Mouse (Mus musculus) olfactory bulb, adult 2 months (tissue): ENCODE data around the gene Lilra6. TPM values are rescaled to one million over a fixed set of nuclear protein-coding genes. Genes with fewer than 3 reads are reported as not detected.
"Not testable (repeated sequence)": the region's sequence is repeated elsewhere in the genome, so short reads cannot be mapped to it uniquely, and the experiment has no call there.

Source experiments
- H3K27ac ChIP-seq: fragments of 200-500 bp; 2 replicates; pipeline ENCODE4 v1.5.1; 2012; ENCODE audit warnings: low read depth, low read length; ENCODE audit not compliant: insufficient read depth
- H3K4me1 ChIP-seq: fragments of 200-500 bp; 2 replicates; pipeline ENCODE4 v1.6.1; 2012; ENCODE audit warnings: low read length; ENCODE audit not compliant: control insufficient read depth, insufficient read depth
- H3K4me3 ChIP-seq: fragments of 200-500 bp; 2 replicates; pipeline ENCODE4 v1.5.1; 2012; ENCODE audit warnings: mild to moderate bottlenecking, low read depth, low read length, moderate library complexity; ENCODE audit not compliant: insufficient read depth
- CTCF ChIP-seq: fragments of 200-500 bp; IDR thresholded peaks from 2 replicates; pipeline ENCODE4 v1.5.1; 2012; ENCODE audit warnings: low read depth, mild to moderate bottlenecking, low read length, moderate library complexity; ENCODE audit not compliant: insufficient read depth
- POLR2A ChIP-seq: fragments of 200-500 bp; IDR thresholded peaks from 2 replicates; pipeline ENCODE4 v1.6.1; 2012; ENCODE audit warnings: mild to moderate bottlenecking, low read depth, low read length, moderate library complexity; ENCODE audit not compliant: insufficient read depth
- WGBS: fragments of 180-500 bp; shearing (Covaris S2); methylation state at CpG from one replicate; pipeline ENCODE4 v1.1.7; 2018; 5-methylcytosine and 5-hydroxymethylcytosine counted together
- polyA plus RNA-seq: library from polyadenylated mRNA; stranded (reverse); fragments of >200 nt; gene quantifications from 2 replicates; pipeline ENCODE4 v1.2.4, GENCODE M21; 2012; ENCODE audit warnings: low replicate concordance; ENCODE audit not compliant: missing spikeins, insufficient read depth, insufficient read length

Gene Lilra6
- not detected in 2 replicates for polyA plus RNA-seq

- WGBS: 65% methylated on average over 2 of the region's 2 CpGs
- H3K27ac ChIP-seq, H3K4me3 ChIP-seq, H3K4me1 ChIP-seq: not testable (repeated sequence)
Measured at GRCm38 (mm10) chr7:3915387-3915786, at the start of gene Lilra6. Gene Lilra6, minus strand, starts transcription at chr7:3915503.

- Histone ChIP-seq H3K27ac (no peak overlapping the region), H3K4me1 (no peaks in the 10 kb centered on the region), H3K4me3 (no peak overlapping the region)
- TF ChIP-seq POLR2A (no peak), CTCF (no peak)
- WGBS: 88% methylated on average over 2 of the region's 2 CpGs
Measured at GRCm38 (mm10) chr7:3962017-3962416, 46.7 kb upstream of the Lilra6 start.

GRCm38 (mm10) chr7:3957387-3957786 is 42.1 kb upstream of the Lilra6 start:
- 86% methylated on average over 3 of the region's 3 CpGs for WGBS
- TF ChIP-seq CTCF: no peak
- TF ChIP-seq POLR2A: no peak
- Histone ChIP-seq H3K27ac (no peak overlapping the region), H3K4me3 (no peak overlapping the region), H3K4me1 (no peaks in the 10 kb centered on the region)

DNA sequence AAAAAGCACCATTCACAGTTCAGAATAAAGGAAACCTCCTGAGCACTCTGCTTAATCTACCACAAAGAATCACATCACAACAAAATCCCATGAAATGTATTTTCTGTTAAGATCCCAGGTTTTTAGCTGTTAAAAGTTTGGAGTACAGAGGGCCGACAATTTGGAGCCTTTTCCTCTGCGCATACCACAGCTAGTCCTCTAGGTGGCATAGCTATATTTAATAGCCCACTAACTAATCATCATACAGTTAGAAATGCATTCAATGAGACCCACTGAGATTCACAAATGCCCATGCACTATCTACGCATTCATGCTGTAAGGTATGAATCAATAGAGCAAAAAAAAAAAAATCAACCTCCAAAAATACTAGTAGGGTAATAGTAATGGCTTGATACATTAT is 33.9 kb upstream of the Lilra6 start:
- 76% methylated on average over 3 of the region's 3 CpGs for WGBS
- Histone ChIP-seq H3K27ac (no peak overlapping the region), H3K4me3 (no peak overlapping the region), H3K4me1 (no peaks in the 10 kb centered on the region)
- TF ChIP-seq POLR2A (no peak), CTCF (no peak)

GRCm38 (mm10) chr7:3948223-3948622 is 32.9 kb upstream of the Lilra6 start:
- 78% methylated on average over 4 of the region's 4 CpGs for WGBS
- H3K4me1 ChIP-seq: no peaks in the 10 kb centered on the region
- H3K27ac ChIP-seq: no peak overlapping the region
- TF ChIP-seq CTCF (no peak), POLR2A (no peak)
- H3K4me3 ChIP-seq: no peak overlapping the region

DNA sequence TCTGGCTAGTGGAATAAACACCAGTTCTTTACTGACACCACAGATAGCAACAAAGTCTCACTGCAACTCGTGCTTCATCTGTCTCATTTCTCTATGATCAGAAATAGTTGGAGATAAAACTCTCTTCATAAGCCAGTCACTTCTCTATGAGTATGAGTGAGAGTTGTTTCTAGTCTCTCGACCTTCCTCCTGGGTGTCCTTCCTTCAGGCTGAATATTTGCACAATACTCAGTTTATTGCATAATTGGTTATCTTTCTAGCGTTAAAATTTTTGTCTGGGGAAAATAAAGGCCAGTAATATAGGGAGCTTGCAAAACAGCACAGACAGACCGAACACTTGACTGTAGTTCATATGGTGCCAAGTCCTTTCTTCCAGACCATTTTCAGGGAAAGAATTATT is 30.8 kb upstream of the Lilra6 start:
- no peak for TF ChIP-seq CTCF
- no peak for TF ChIP-seq POLR2A
- no peak overlapping the region for H3K4me3 ChIP-seq
- 62% methylated on average over 4 of the region's 4 CpGs for WGBS
- H3K27ac ChIP-seq: no peak overlapping the region
- H3K4me1 ChIP-seq: no peaks in the 10 kb centered on the region

DNA sequence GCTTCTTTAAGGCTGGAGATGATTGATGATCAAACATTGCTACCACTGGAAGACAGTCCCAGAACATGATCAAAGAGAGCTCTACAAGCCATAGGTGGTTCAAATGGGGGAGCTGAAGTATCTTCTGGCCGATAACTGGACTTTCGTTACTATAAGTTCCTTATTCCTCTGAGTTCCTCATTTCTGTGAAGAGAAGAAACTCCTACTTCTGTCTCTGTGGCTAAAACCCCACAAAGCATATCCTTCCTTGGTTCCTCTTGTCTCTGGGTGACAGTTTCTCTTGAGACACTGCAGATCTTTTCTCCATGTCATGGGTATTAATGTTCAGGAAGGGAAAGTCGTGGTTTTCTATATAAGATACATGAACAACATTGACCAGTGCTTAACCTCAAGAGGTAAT is 25.6 kb upstream of the Lilra6 start:
- Histone ChIP-seq H3K4me3 (no peak overlapping the region), H3K27ac (no peak overlapping the region), H3K4me1 (no peaks in the 10 kb centered on the region)
- TF ChIP-seq POLR2A: no peak
- no peak for TF ChIP-seq CTCF
- WGBS: 83% methylated on average over 3 of the region's 3 CpGs

DNA sequence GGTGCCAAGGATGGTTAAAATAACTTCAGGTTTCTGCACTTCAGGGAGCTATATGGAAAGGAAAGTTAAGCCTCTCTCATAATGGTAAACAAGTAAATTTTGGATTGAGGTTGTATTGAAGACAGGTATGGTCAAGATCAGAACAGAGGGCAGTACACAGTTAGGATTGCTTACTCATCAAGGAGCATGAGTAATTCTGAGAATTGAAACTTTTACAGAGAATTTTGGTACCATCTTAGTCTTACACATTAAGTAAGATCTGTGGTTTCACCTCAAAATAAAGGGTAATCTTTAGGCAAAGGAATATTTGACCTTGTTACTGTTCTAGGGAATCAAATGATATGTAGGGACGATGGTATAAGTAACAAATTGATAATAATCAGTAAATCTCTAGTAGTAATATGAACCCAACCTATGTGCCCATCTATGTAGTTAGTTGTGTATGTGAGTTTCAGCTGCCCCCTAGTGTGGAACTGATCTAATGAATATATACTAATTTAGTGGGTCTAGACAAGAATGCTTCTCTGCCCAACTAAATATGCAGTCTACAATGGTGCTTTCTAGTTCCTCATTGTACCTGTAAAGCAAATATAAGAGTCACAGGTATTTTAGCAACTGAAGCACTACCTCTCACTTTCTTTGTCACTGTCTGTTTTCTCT is 24.7 kb upstream of the Lilra6 start:
- 63% methylated on average over 1 of the region's 1 CpGs for WGBS
- no peaks in the 10 kb centered on the region for H3K4me1 ChIP-seq
- no peak overlapping the region for H3K4me3 ChIP-seq
- H3K27ac ChIP-seq: no peak overlapping the region
- TF ChIP-seq CTCF (no peak), POLR2A (no peak)

DNA sequence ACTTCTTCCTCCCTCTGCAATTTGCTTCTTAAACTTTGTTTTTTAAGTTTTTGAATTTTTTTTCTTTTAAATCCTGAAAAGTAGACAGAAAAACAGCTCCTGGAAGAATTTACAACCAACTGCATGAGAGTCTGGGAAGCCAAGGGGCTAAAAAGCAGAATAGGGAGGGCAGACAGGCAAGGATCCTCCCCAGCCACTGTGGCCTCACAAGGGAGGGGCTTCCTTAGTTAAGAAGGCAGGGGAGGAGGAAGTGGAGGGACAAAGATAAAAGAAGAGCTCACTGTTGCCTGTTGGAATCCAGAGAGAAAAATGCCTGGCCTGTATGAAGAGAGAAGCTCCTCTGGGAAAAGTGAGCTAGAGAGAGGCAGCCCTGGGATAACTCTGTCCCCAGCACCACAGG is 20.2 kb upstream of the Lilra6 start:
- H3K4me1 ChIP-seq, H3K4me3 ChIP-seq: not testable (repeated sequence)

GRCm38 (mm10) chr7:3903704-3904103 is 11.6 kb downstream of the Lilra6 start:
- Histone ChIP-seq H3K27ac (no peak overlapping the region), H3K4me3 (no peak overlapping the region), H3K4me1 (no peaks in the 10 kb centered on the region)
- TF ChIP-seq CTCF (no peak), POLR2A (no peak)
- 25% methylated on average over 1 of the region's 1 CpGs for WGBS

More for the DNA sequence above, 20.2 kb upstream of the Lilra6 start:
- not testable (repeated sequence) for H3K27ac ChIP-seq

GRCm38 (mm10) chr7:3898036-3898590 is 17.2 kb downstream of the Lilra6 start, which contains the start of gene Gm14548:
Gene Gm14548, minus strand, starts transcription at chr7:3898120.
- H3K4me3 ChIP-seq, H3K27ac ChIP-seq, H3K4me1 ChIP-seq: not testable (repeated sequence)
- WGBS: 60% methylated on average over 3 of the region's 3 CpGs

DNA sequence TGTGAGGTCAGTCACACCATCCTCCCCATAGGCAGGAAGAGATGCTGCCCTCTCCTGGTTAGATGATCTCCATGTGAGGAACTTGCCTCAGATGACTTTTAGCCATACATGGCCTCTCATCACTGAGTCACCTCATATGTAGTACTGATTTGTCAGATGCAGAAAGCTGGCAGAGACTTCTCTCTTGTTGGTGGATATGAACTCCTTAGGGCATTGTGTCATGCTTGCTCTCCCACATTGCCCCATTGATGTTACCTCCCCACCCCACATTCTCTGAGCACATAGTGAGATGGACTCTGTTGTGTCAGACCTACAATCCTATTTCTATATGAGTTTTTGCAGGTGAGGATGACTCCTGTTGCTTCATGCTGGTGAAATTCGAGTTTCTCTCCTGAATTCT is 40.3 kb downstream of the Lilra6 start:
- H3K4me1 ChIP-seq, H3K27ac ChIP-seq, H3K4me3 ChIP-seq: not testable (repeated sequence)
- WGBS: no CpG with 5 or more reads among the region's 1 CpGs
